Mouse (Mus musculus): ENCODE measurements around the gene Slc2a9. TPM values are rescaled to one million over a fixed set of nuclear protein-coding genes. Genes with fewer than 3 reads are reported as not detected.
"Not testable (repeated sequence)": the region's sequence is repeated elsewhere in the genome, so short reads cannot be mapped to it uniquely, and the experiment has no call there.

Gene Slc2a9
- polyA plus RNA-seq, 1 experiment from 2014 or later: 2.3 TPM

- Histone ChIP-seq H3K9me3 (replicated peaks) (no peaks in the 10 kb centered on the region), H3K4me2 (no peak overlapping the region), H3K4me3 (replicated peaks) (no peak overlapping the region), H3K27me3 (no peaks in the 10 kb centered on the region), H3K9ac (no peak overlapping the region), H3K27ac (replicated peaks) (no peak overlapping the region), H3K4me1 (replicated peaks) (peaks cover 61% of the 10 kb centered on the region), H3K36me3 (replicated peaks) (no peaks in the 10 kb centered on the region)
- 58% methylated on average over 7 of the region's 7 CpGs for WGBS (ENCODE audit: insufficient replicate concordance)
- ATAC-seq (ENCODE audit: insufficient read depth): no peak
These were observed 19.3 kb downstream of the Slc2a9 start for GRCm38 (mm10) chr5:38483518-38484110.

- ATAC-seq (ENCODE audit: insufficient read depth): no peak
- H3K9me3 ChIP-seq (replicated peaks): no peaks in the 10 kb centered on the region
- peak overlapping the region; percentile 64; the same call in 1 of the 2 replicates for H3K9ac ChIP-seq
- H3K4me1 ChIP-seq (replicated peaks): peaks cover 51% of the 10 kb centered on the region
- 62% methylated on average over 10 of the region's 10 CpGs for WGBS (ENCODE audit: insufficient replicate concordance)
- peak overlapping the region; percentile 81 for H3K27ac ChIP-seq (replicated peaks)
- H3K4me3 ChIP-seq (replicated peaks): peak overlapping the region; percentile 59
- H3K36me3 ChIP-seq (replicated peaks): peaks cover 14% of the 10 kb centered on the region
- H3K4me2 ChIP-seq: peak overlapping the region; percentile 85
- H3K27me3 ChIP-seq: no peaks in the 10 kb centered on the region
These were observed 21.9 kb downstream of the Slc2a9 start for GRCm38 (mm10) chr5:38480822-38481707.

GRCm38 (mm10) chr5:38479908-38480725, 22.8 kb downstream of the Slc2a9 start:
- peaks cover 18% of the 10 kb centered on the region for H3K36me3 ChIP-seq (replicated peaks)
- H3K4me2 ChIP-seq: peak overlapping the region; percentile 85
- H3K9ac ChIP-seq: peak overlapping the region; percentile 64
- WGBS (ENCODE audit: insufficient replicate concordance): 23% methylated on average over 22 of the region's 22 CpGs
- peak; percentile 70 for ATAC-seq (ENCODE audit: insufficient read depth)
- H3K4me3 ChIP-seq (replicated peaks): peak overlapping the region; percentile 59
- H3K4me1 ChIP-seq (replicated peaks): peaks cover 51% of the 10 kb centered on the region
- H3K9me3 ChIP-seq (replicated peaks): no peaks in the 10 kb centered on the region
- peak overlapping the region; percentile 81 for H3K27ac ChIP-seq (replicated peaks)
- no peaks in the 10 kb centered on the region for H3K27me3 ChIP-seq

- not testable (repeated sequence) for H3K27me3 ChIP-seq; H3K9me3 ChIP-seq (replicated peaks)
- peak; percentile 42 for ATAC-seq (ENCODE audit: insufficient read depth)
- Histone ChIP-seq H3K27ac (replicated peaks) (peak overlapping the region; percentile 81), H3K4me2 (peak overlapping the region; percentile 85), H3K4me3 (replicated peaks) (peak overlapping the region; percentile 59), H3K4me1 (replicated peaks) (peaks cover 51% of the 10 kb centered on the region), H3K9ac (peak overlapping the region; percentile 64), H3K36me3 (replicated peaks) (peaks cover 18% of the 10 kb centered on the region)
These were observed 23.4 kb downstream of the Slc2a9 start for GRCm38 (mm10) chr5:38479545-38479907.

GRCm38 (mm10) chr5:38479027-38479426, 23.9 kb downstream of the Slc2a9 start:
- H3K4me3 ChIP-seq (replicated peaks): peak overlapping the region; percentile 59
- no peaks in the 10 kb centered on the region for H3K27me3 ChIP-seq
- no peaks in the 10 kb centered on the region for H3K9me3 ChIP-seq (replicated peaks)
- H3K9ac ChIP-seq: peak overlapping the region; percentile 64; the same call in 1 of the 2 replicates
- WGBS (ENCODE audit: insufficient replicate concordance): 9% methylated on average over 4 of the region's 4 CpGs
- peak overlapping the region; percentile 85 for H3K4me2 ChIP-seq
- peak overlapping the region; percentile 81 for H3K27ac ChIP-seq (replicated peaks)
- peak; percentile 63 for ATAC-seq (ENCODE audit: insufficient read depth)
- peaks cover 18% of the 10 kb centered on the region for H3K36me3 ChIP-seq (replicated peaks)
- peaks cover 51% of the 10 kb centered on the region for H3K4me1 ChIP-seq (replicated peaks)

GRCm38 (mm10) chr5:38477731-38478445, 25.1 kb downstream of the Slc2a9 start:
- no peak for ATAC-seq (ENCODE audit: insufficient read depth)
- Histone ChIP-seq H3K9ac (no peak overlapping the region), H3K4me1 (replicated peaks) (peaks cover 49% of the 10 kb centered on the region), H3K36me3 (replicated peaks) (peaks cover 18% of the 10 kb centered on the region), H3K4me2 (no peak overlapping the region), H3K4me3 (replicated peaks) (no peak overlapping the region), H3K9me3 (replicated peaks) (no peaks in the 10 kb centered on the region), H3K27me3 (no peaks in the 10 kb centered on the region), H3K27ac (replicated peaks) (no peak overlapping the region; the same call in 1 of the 2 replicates)
- 78% methylated on average over 7 of the region's 7 CpGs for WGBS (ENCODE audit: insufficient replicate concordance)

GRCm38 (mm10) chr5:38476861-38477565, 25.9 kb downstream of the Slc2a9 start:
- no peak for ATAC-seq (ENCODE audit: insufficient read depth)
- H3K4me3 ChIP-seq (replicated peaks): no peak overlapping the region
- WGBS (ENCODE audit: insufficient replicate concordance): 84% methylated on average over 25 of the region's 25 CpGs
- no peak overlapping the region for H3K9ac ChIP-seq
- H3K9me3 ChIP-seq (replicated peaks): no peaks in the 10 kb centered on the region
- peaks cover 18% of the 10 kb centered on the region for H3K36me3 ChIP-seq (replicated peaks)
- H3K4me1 ChIP-seq (replicated peaks): peaks cover 42% of the 10 kb centered on the region
- H3K27me3 ChIP-seq: no peaks in the 10 kb centered on the region
- no peak overlapping the region for H3K27ac ChIP-seq (replicated peaks)
- H3K4me2 ChIP-seq: no peak overlapping the region

GRCm38 (mm10) chr5:38470881-38471280, 32.1 kb downstream of the Slc2a9 start:
- ATAC-seq (ENCODE audit: insufficient read depth): no peak
- H3K4me2 ChIP-seq: no peak overlapping the region
- H3K9ac ChIP-seq: no peak overlapping the region
- 73% methylated on average over 6 of the region's 6 CpGs for WGBS (ENCODE audit: insufficient replicate concordance)
- H3K4me1 ChIP-seq (replicated peaks): peaks cover 17% of the 10 kb centered on the region
- H3K9me3 ChIP-seq (replicated peaks): no peaks in the 10 kb centered on the region
- H3K4me3 ChIP-seq (replicated peaks): no peak overlapping the region
- peaks cover 5% of the 10 kb centered on the region for H3K36me3 ChIP-seq (replicated peaks)
- H3K27ac ChIP-seq (replicated peaks): no peak overlapping the region
- no peaks in the 10 kb centered on the region for H3K27me3 ChIP-seq

GRCm38 (mm10) chr5:38469891-38470578, 32.9 kb downstream of the Slc2a9 start:
- Histone ChIP-seq H3K4me3 (replicated peaks) (no peak overlapping the region), H3K9me3 (replicated peaks) (no peaks in the 10 kb centered on the region), H3K9ac (no peak overlapping the region), H3K36me3 (replicated peaks) (0 out of 2 replicates have a peak, but pooled peaks cover 4% of the 10 kb centered on the region), H3K4me2 (no peak overlapping the region), H3K27me3 (no peaks in the 10 kb centered on the region), H3K4me1 (replicated peaks) (peaks cover 17% of the 10 kb centered on the region), H3K27ac (replicated peaks) (no peak overlapping the region)
- ATAC-seq (ENCODE audit: insufficient read depth): peak; percentile 42; the same call in 1 of the 2 replicates
- 31% methylated on average over 5 of the region's 5 CpGs for WGBS (ENCODE audit: insufficient replicate concordance)

All from liver, embryonic 15.5 days (tissue).